Mouse (Mus musculus) testis, adult 2 months (tissue): ENCODE measurements at regions not wholly inside any gene's neighbourhood (a gene's known extent, or its start where the extent isn't known, plus 50 kb on each side); places are given as distances from the start of the nearest gene placed in this dataset.

Experiments
- H3K27ac ChIP-seq: fragments of 200-500 bp; 2 replicates; pipeline ENCODE4 v1.5.1; 2012; ENCODE audit warnings: low read depth, low read length; ENCODE audit not compliant: control insufficient read depth, insufficient read depth
- H3K27me3 ChIP-seq: fragments of 200-500 bp; 2 replicates; pipeline ENCODE4 v1.6.1; 2012; ENCODE audit warnings: mild to moderate bottlenecking, low read length, moderate library complexity; ENCODE audit not compliant: control insufficient read depth, insufficient read depth
- H3K36me3 ChIP-seq: fragments of 200-500 bp; 2 replicates; pipeline ENCODE4 v1.6.1; 2012; ENCODE audit warnings: mild to moderate bottlenecking, low read length; ENCODE audit not compliant: control insufficient read depth, insufficient read depth
- H3K4me1 ChIP-seq: fragments of 200-500 bp; 2 replicates; pipeline ENCODE4 v1.6.1; 2012; ENCODE audit warnings: low read length; ENCODE audit not compliant: control insufficient read depth, insufficient read depth
- H3K4me3 ChIP-seq: fragments of 200-500 bp; 2 replicates; pipeline ENCODE4 v1.5.1; 2012; ENCODE audit warnings: low read depth, mild to moderate bottlenecking, low read length, moderate library complexity, mixed read lengths; ENCODE audit not compliant: control insufficient read depth
- CTCF ChIP-seq: fragments of 200-500 bp; IDR thresholded peaks from 2 replicates; pipeline ENCODE4 v1.5.1; 2012; ENCODE audit warnings: low read depth, mild to moderate bottlenecking, inconsistent platforms, low read length, moderate library complexity; ENCODE audit not compliant: control insufficient read depth, insufficient read depth, insufficient replicate concordance
- POLR2A ChIP-seq: fragments of 200-500 bp; IDR thresholded peaks from 2 replicates; pipeline ENCODE4 v1.6.1; 2012; ENCODE audit warnings: low read depth, mild to moderate bottlenecking, inconsistent platforms, low read length, moderate library complexity; ENCODE audit not compliant: control insufficient read depth

DNA sequence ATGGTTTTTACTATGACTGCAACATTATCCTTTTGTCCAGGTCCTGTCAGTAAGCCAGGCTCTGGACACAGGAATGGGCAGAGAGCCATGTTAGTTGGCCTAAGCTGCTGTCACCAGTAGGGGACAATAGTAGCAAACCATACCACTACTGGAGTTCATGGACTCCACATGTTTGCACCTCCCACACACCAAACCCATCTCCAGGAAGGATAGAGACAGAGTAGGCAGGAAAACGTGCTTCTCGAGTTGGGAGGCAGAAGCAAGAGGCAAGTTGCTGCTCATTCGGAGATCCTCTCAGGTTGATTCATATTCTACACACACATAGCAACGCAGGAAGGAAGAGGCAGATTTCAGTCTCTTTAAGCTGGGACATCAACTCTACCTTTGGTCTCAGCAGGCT is 85.2 kb upstream of the Vstm2b start:
- H3K27me3 ChIP-seq: no peaks in the 10 kb centered on the region
- no peak overlapping the region for H3K27ac ChIP-seq
- H3K4me1 ChIP-seq: no peaks in the 10 kb centered on the region
- H3K4me3 ChIP-seq: no peak overlapping the region
- TF ChIP-seq POLR2A (no peak), CTCF (no peak)
- H3K36me3 ChIP-seq: no peaks in the 10 kb centered on the region

DNA sequence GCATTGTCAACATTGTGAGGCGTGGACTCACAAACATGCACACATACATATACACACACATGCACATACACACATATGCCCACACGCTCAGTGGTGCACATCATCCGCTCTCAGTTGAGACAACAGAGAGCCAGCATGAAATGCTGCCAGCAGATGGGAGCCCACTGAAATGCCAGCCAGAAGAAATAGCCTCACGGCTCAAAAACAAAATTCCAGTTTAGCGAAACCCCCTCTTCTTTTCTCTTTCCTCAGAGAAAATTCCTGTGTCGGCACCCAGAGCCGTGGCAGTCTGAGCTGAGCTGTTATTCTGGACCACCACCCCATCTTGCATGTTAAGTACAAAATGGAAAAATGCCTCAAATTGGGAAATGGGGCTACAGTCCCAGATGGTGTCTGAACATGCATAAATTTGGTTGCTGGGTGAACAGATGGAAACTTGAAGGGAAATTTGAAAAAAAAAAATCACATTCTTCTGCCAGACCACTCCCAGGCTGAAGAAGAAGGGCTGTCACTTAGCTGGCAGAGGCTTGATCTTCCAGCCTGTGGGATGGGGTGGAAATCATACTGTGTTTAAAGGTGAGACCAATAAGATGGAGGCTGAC is 72.9 kb upstream of the Vstm2b start:
- Histone ChIP-seq H3K36me3 (no peaks in the 10 kb centered on the region), H3K27ac (no peak overlapping the region), H3K4me1 (no peaks in the 10 kb centered on the region), H3K27me3 (no peaks in the 10 kb centered on the region), H3K4me3 (no peak overlapping the region)
- TF ChIP-seq POLR2A: no peak
- TF ChIP-seq CTCF: no peak

DNA sequence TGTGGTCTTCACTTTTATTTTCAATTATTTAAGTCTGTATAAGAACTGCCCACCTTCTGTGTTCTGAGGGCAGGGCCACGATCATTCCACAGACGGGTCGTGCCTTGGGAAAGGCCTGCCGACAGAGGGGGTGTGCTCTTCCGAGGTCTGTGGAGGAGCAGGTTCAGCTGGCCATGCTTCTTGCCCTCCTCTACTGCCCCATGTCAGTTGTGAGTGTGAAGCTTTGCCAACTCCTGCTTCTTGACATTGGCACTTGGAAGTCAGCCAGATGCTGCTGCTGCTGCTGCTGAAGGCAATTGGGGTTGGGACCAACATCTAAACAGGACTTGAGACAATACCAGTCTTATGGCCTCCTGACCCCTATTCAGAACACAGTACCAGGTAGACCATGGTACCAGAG is 68.6 kb upstream of the Vstm2b start:
- Histone ChIP-seq H3K4me3 (no peak overlapping the region), H3K27me3 (no peaks in the 10 kb centered on the region), H3K4me1 (no peaks in the 10 kb centered on the region), H3K36me3 (no peaks in the 10 kb centered on the region), H3K27ac (no peak overlapping the region)
- TF ChIP-seq CTCF: no peak
- TF ChIP-seq POLR2A: no peak

DNA sequence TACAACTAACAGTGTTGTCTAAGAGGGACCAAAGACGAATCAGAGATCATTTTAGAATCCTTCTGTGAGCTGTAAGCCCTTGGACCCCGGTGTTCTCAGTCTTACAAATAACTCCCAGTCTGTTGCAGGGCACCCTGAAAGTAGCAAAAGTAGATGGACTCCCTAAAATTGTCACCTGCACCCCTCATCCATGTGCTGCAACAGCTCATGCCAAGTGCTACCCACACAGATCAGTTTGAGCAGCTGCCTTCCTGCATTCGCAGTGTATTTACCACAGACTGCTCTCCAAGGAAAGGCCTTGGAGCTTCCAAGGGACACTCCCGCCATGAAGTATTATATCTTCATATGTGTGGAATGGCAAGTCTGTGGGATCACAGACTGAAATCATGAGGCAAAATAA is 66.5 kb upstream of the Vstm2b start:
- Histone ChIP-seq H3K4me3 (no peak overlapping the region), H3K4me1 (no peaks in the 10 kb centered on the region), H3K36me3 (no peaks in the 10 kb centered on the region), H3K27me3 (no peaks in the 10 kb centered on the region), H3K27ac (no peak overlapping the region)
- no peak for TF ChIP-seq CTCF
- no peak for TF ChIP-seq POLR2A

DNA sequence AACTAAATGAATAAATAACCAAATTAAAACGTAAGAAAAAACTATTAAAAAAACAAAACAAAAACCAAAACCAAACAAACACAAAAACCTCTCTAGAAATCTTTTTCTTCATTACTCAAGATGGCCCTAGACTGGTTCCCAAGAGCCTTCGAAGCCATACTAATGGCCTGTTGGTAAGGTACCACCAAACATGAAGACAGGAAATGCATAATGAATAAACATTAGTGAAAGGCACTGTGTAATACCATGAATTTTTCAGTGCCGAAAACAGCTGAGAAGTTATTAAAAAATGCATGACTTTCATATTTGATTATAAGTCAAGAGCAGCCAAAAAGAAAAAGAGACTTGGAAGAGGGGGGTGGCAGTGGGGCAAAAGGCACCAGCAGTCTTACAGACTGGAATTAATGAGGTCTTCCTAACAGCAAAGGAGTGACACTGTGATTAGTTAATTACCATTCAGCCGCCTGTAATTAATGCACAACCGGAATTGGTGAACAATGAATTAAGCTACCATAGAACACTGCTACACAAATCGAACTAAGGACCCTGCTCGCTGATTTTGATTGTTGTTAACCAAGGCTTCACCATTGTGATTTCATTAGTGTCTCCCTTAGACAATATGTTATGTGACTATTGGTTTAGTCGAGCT is 55.7 kb upstream of the Vstm2b start:
- Histone ChIP-seq H3K4me1 (no peaks in the 10 kb centered on the region), H3K36me3 (no peaks in the 10 kb centered on the region), H3K4me3 (no peak overlapping the region), H3K27me3 (no peaks in the 10 kb centered on the region), H3K27ac (no peak overlapping the region)
- no peak for TF ChIP-seq CTCF
- TF ChIP-seq POLR2A: no peak

DNA sequence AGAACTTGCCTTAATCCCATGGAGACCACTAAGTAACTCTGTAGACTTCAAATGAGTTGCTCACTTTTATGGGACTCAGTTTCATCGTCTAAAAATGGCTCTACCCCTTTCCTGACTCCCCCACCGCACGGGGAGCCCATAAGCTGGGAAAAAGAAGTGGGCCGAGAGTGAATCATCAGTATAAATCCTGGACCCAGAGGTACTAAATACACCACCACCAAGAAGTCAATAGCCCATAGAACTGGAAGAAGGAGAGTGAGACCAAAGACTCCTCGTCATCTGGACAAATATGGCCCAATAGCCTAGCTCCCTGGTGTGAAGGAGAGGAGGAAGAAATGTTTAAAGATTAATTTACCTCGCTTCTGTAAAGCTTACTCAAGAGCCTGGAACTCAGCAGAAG is 51.6 kb upstream of the Vstm2b start:
- Histone ChIP-seq H3K27ac (no peak overlapping the region), H3K36me3 (no peaks in the 10 kb centered on the region), H3K4me3 (no peak overlapping the region), H3K27me3 (no peaks in the 10 kb centered on the region), H3K4me1 (no peaks in the 10 kb centered on the region)
- TF ChIP-seq POLR2A (no peak), CTCF (no peak)
